Mouse (Mus musculus) hindbrain, embryonic 16.5 days (tissue): ENCODE measurements around the gene Mfap3l. TPM values are rescaled to one million over a fixed set of nuclear protein-coding genes. Genes with fewer than 3 reads are reported as not detected.
A peak's percentile ranks its signal among the peaks of the same experiment; 100 is the strongest.
"Not testable (repeated sequence)": the region's sequence is repeated elsewhere in the genome, so short reads cannot be mapped to it uniquely, and the experiment has no call there.

Source experiments
- ATAC-seq: fragments of 200-750 bp; cut with Nextera tagmentation; 2 replicates; pipeline ENCODE4 v1.8.0; 2017; ENCODE audit warnings: moderate TSS enrichment, moderate library complexity
- H3K27ac ChIP-seq: fragments of 300-500 bp; sonication (generic); 2 replicates; pipeline ENCODE4 v1.5.1; 2014; ENCODE audit warnings: low read depth, mild to moderate bottlenecking, control low read depth, low read length, moderate library complexity
- H3K27me3 ChIP-seq: fragments of 300-500 bp; sonication (generic); replicated peaks from 2 replicates; pipeline ENCODE4 v1.6.1; 2014; ENCODE audit warnings: low read length; ENCODE audit not compliant: control insufficient read depth, insufficient read depth
- H3K36me3 ChIP-seq: fragments of 300-500 bp; sonication (generic); 2 replicates; pipeline ENCODE4 v1.6.1; 2014; ENCODE audit warnings: mild to moderate bottlenecking, low read length, moderate library complexity, mixed read lengths; ENCODE audit not compliant: control insufficient read depth, insufficient read depth
- H3K4me1 ChIP-seq: fragments of 300-500 bp; sonication (generic); 2 replicates; pipeline ENCODE4 v1.6.1; 2014; ENCODE audit warnings: low read depth, low read length; ENCODE audit not compliant: control insufficient read depth, insufficient read depth
- H3K4me2 ChIP-seq: fragments of 300-500 bp; sonication (generic); 2 replicates; pipeline ENCODE4 v1.6.1; 2014; ENCODE audit warnings: mild to moderate bottlenecking, low read length, control low read depth, moderate library complexity
- H3K4me3 ChIP-seq: fragments of 300-500 bp; sonication (generic); 2 replicates; pipeline ENCODE4 v1.5.1; 2014; ENCODE audit warnings: mild to moderate bottlenecking, low read length, control low read depth, moderate library complexity
- H3K9ac ChIP-seq: fragments of 300-500 bp; sonication (generic); 2 replicates; pipeline ENCODE4 v1.6.1; 2014; ENCODE audit warnings: low read depth, mild to moderate bottlenecking, control low read depth, low read length, moderate library complexity
- H3K9me3 ChIP-seq: fragments of 300-500 bp; sonication (generic); 2 replicates; pipeline ENCODE4 v1.6.1; 2014; ENCODE audit warnings: mild to moderate bottlenecking, low read length, moderate library complexity; ENCODE audit not compliant: control insufficient read depth
- WGBS: fragments of 180-500 bp; shearing (Covaris S2); extraction: QIAGEN DNeasy Blood & Tissue Kit; methylation state at CpG from one replicate; pipeline ENCODE4 v1.1.7; 2014; 5-methylcytosine and 5-hydroxymethylcytosine counted together
- polyA plus RNA-seq: library from polyadenylated mRNA; unstranded; fragments of >200 nt; fragmentation: Nextera tagmentation; extraction: Ambion mirVana; gene quantifications from 2 replicates; pipeline ENCODE4 v1.2.1, GENCODE M21; 2015

Mfap3l gene
- 5.3 and 5.8 TPM in 2 replicates for polyA plus RNA-seq

DNA sequence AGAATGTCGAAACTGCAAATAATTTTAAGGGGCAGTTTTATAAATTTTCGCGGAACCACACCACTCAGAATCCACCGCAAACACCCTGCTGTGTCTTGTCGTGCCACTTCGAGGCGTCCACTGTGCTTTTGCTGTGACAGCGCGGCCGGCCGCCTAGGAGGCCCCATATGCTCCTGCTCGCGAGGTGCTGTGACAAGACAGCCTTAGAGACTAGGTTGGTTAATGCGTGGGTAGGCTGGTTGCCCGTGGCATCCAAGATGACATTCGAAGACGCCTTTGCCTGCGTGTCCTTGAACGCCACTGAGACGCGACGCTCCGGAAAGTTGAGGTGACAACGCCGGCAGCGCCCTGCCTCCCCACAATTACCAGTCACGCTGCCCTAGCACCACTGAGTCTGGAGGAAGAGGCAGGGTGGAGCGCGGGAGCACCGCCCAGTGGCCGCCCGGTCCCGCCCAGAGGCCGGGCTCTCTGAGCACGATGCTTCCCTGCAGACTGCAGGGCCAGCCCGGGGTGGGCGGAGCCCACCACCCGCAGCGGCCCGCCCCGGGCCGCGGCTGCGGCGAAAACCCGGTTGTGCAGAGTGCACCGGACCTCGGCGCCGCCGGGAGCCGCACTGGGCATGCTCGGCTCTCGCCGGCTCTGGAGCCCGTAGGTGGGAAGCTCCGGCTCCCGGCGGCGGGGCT is at the start of gene Mfap3l:
Gene Mfap3l (plus strand): TSS at position 578 of the 683 bp plus-strand sequence.
- peaks cover 3% of the 10 kb centered on the region for H3K4me1 ChIP-seq
- no peaks in the 10 kb centered on the region for H3K36me3 ChIP-seq
- peak within 1 kb of the TSS; percentile 73 for H3K4me3 ChIP-seq
- ATAC-seq, result peak; percentile 99
- H3K9me3 ChIP-seq, result no peaks in the 10 kb centered on the region
- no peaks in the 10 kb centered on the region; the same call in 1 of the 2 replicates for H3K27me3 ChIP-seq
- peak within 1 kb of the TSS; percentile 80 for H3K9ac ChIP-seq
- peak within 1 kb of the TSS; percentile 96 for H3K4me2 ChIP-seq
- under 1% methylated on average over 53 of the region's 60 CpGs for WGBS
- H3K27ac ChIP-seq, result peak within 1 kb of the TSS; percentile 80

DNA sequence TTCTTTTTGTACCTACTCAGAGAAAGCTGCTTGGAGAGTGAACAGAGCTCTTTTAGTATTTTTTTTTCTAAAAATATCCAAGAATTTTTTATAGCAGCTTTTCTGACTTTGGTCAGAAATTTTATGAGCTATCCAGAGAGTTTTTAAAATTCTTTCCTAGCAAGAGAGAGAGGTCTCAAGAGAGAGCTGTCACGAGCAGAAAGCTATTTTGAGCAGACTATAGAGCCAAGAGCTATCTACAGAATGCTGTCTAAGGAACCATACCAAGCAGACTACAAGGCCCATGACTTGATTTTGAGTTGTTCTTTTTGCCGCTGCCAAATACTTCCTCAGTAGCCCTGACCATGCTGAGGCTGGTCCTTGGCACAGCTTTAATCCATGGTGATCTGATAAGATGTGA is 49.3 kb upstream of the Mfap3l start:
- no peaks in the 10 kb centered on the region for H3K36me3 ChIP-seq
- no peak overlapping the region for H3K4me2 ChIP-seq
- ATAC-seq, result no peak
- H3K27ac ChIP-seq, result no peak overlapping the region
- H3K9me3 ChIP-seq, result no peaks in the 10 kb centered on the region
- no peak overlapping the region for H3K4me3 ChIP-seq
- no peaks in the 10 kb centered on the region for H3K4me1 ChIP-seq
- WGBS, result 81% methylated on average over 2 of the region's 2 CpGs
- no peak overlapping the region for H3K9ac ChIP-seq
- no peaks in the 10 kb centered on the region for H3K27me3 ChIP-seq

DNA sequence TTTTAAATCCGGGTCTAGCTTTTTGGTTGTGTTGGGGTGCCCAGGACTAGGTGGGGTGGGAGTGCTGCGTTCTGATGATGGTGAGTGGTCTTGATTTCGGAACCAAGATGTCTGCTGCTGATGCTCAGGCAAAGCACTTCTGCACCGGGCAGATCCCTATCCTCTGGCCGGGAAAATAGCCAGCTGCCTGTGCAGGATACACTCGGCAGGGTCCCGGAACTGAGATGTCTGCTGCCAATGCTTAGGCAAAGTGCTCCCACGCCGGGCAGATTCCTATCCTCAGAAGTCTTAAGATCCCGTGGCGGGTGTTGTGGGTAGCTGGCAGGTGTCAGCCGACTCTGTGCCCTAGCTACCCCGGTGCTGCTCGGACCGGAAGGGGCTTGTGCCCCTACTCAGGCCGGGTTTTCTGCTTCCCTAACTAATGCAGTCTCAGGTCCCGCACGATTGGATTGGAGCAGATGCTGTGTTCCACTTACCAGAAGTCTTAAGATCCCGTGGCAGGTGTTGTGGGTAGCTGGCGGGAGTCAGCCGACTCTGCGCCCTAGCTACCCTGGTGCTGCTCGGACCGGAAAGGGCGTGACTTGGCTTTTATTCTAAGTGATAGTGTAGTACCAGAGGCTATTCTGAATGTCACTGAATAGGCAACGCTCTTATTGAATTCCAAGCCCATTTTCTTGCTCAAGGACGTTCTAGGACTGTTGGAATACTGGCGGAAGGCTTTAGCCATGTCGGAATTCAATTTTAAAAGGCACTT is 41.1 kb upstream of the Mfap3l start:
- 90% methylated on average over 29 of the region's 29 CpGs for WGBS
- not testable (repeated sequence) for H3K27me3 ChIP-seq, H3K27ac ChIP-seq, H3K4me3 ChIP-seq, H3K36me3 ChIP-seq, H3K4me2 ChIP-seq, H3K9me3 ChIP-seq, ATAC-seq, H3K4me1 ChIP-seq, H3K9ac ChIP-seq

DNA sequence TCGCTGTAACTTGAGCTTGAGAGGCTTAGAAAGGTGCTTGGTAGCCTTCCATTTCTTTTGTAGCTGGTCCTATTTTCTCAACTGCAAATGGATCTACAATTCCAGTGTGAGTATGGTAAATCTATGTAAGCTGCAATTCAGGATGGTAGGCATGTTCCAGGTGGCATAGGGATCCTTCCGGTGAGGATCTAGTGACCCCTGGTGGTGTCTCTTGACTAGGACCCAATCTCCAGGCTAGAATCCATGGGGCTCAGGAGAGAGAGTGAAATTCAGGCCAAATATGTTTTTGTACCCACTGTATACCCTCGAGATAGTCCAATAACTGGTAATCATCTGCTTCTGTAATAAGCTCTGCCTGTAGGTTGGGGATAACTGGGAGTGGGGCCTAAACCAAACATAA is 37.9 kb upstream of the Mfap3l start:
- H3K4me2 ChIP-seq, result no peak overlapping the region
- H3K27ac ChIP-seq, result no peak overlapping the region
- H3K27me3 ChIP-seq, result no peaks in the 10 kb centered on the region
- no peak overlapping the region for H3K9ac ChIP-seq
- no peaks in the 10 kb centered on the region for H3K36me3 ChIP-seq
- H3K9me3 ChIP-seq, result no peaks in the 10 kb centered on the region
- 57% methylated on average over 3 of the region's 3 CpGs for WGBS
- H3K4me3 ChIP-seq, result no peak overlapping the region
- no peaks in the 10 kb centered on the region for H3K4me1 ChIP-seq
- ATAC-seq, result no peak

DNA sequence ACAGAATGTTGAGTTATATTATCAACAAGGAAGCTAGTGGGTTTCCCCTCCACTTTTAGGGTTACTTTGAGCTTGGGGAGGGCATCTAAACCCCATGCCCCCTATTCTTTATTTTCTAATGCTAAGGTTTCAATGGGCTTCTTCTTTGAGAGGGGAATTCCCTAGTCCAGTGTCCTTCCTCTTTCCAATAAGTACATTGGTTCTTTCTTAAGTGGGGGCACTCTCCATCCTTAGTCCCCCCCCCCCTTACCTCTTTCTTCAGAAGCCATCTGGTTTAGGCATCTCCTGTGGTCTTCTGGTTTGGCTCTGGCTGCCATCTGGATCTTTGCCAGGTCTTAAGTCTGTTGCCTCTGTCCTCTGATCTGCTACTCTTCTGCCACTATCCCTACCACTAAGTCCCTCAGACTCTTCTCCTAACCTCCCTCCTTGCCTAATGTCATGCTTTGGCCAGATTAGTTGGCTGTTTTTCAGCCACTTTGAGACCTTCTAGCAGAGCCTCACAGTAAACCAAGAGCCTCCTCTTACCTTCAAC is 21.0 kb upstream of the Mfap3l start:
- Histone ChIP-seq H3K4me3 (no peak overlapping the region), H3K36me3 (no peaks in the 10 kb centered on the region), H3K27me3 (no peaks in the 10 kb centered on the region), H3K9me3 (no peaks in the 10 kb centered on the region), H3K27ac (no peak overlapping the region), H3K4me2 (no peak overlapping the region), H3K4me1 (no peaks in the 10 kb centered on the region), H3K9ac (no peak overlapping the region)
- ATAC-seq, result no peak

DNA sequence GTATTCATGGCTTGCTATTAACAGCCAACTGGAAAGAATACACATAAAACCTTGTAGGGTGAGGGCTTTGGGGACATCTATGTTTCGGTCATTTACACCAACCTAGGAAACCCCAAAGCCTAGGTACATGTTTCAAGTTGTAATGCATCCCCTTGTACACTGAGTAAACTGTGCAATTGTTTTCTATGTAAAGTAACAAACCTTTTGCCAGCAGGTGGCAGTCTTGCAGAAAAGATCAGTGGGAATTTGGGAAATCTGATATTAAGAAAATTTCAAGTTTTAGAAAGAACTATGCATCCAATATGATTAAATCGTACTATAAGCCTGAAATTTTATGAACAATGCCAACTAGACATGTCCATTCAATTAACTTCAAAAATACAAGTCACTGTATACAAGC is 15.7 kb upstream of the Mfap3l start:
- Histone ChIP-seq H3K27ac (no peak overlapping the region), H3K9me3 (no peaks in the 10 kb centered on the region), H3K4me3 (no peak overlapping the region), H3K36me3 (no peaks in the 10 kb centered on the region), H3K4me1 (no peaks in the 10 kb centered on the region), H3K4me2 (no peak overlapping the region), H3K9ac (no peak overlapping the region), H3K27me3 (no peaks in the 10 kb centered on the region)
- 48% methylated on average over 2 of the region's 2 CpGs for WGBS
- ATAC-seq, result peak; percentile 61; the same call in 1 of the 2 replicates

DNA sequence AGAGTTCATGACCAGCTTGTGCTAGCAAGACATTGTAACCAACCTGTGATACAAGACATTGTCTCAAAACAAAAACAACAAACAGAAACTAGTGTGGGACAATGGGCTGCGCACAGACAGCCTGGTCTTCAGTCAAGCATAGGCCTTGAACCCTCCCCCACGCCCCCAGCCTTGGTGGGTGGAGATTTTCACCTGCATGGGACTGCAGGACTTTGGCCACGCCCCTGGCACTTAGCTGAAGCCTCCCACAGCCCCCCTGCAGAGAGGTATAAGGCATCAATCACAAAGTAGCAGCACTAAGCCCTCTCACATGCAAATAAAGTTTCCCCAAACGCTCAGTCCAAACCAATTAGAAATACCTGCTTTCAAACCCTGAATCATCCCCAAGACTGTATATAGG is 11.1 kb upstream of the Mfap3l start:
- Histone ChIP-seq H3K4me3 (no peak overlapping the region), H3K9ac (no peak overlapping the region), H3K27ac (no peak overlapping the region), H3K36me3 (no peaks in the 10 kb centered on the region), H3K4me2 (no peak overlapping the region), H3K27me3 (no peaks in the 10 kb centered on the region), H3K4me1 (no peaks in the 10 kb centered on the region), H3K9me3 (no peaks in the 10 kb centered on the region)
- WGBS, result 70% methylated on average over 4 of the region's 4 CpGs
- no peak for ATAC-seq

DNA sequence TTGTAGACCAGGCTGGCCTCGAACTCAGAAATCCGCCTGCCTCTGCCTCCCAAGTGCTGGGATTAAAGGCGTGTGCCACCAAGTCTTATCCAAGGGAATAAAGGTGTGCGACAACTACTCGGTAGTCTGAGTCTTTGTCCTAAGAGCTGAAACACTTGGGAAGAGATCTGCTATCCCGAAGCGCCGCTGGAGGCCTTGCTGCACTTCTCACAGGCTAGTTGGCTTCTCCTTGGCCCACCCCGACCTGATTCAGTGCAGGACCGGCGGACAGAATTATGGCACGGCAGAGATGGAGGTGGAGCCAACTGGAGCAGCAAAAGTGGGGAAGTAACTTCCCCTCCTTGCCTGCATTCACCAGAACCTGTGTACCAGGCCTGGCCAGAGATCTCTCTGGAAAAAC is 10.6 kb upstream of the Mfap3l start:
- Histone ChIP-seq H3K9ac (no peak overlapping the region), H3K4me2 (no peak overlapping the region), H3K36me3 (no peaks in the 10 kb centered on the region), H3K9me3 (no peaks in the 10 kb centered on the region), H3K4me3 (no peak overlapping the region), H3K4me1 (no peaks in the 10 kb centered on the region), H3K27ac (no peak overlapping the region), H3K27me3 (no peaks in the 10 kb centered on the region)
- ATAC-seq, result no peak
- 91% methylated on average over 12 of the region's 12 CpGs for WGBS

DNA sequence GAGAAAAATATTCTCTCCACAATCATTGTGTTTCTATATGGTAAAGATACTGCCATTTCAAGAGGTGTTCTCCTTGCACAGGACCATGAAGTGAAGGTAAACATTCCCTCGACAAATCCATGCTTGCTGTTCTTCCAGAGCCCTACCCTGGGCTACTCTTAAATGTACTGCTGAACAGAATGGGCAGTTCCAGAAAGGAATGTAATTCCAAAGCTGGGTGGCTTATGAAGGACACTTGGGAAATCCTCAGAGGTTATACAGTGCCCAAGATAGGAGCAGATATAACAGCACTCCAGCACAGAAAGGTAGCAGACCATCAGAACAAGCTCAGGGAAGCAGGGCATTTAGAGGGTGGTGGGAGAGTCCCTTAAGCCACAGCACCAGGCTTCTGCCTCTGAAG is 9.2 kb upstream of the Mfap3l start:
- Histone ChIP-seq H3K27me3 (no peaks in the 10 kb centered on the region), H3K27ac (no peak overlapping the region), H3K4me1 (no peaks in the 10 kb centered on the region), H3K36me3 (no peaks in the 10 kb centered on the region), H3K4me3 (no peak overlapping the region), H3K4me2 (no peak overlapping the region), H3K9ac (no peak overlapping the region), H3K9me3 (no peaks in the 10 kb centered on the region)
- ATAC-seq, result no peak
- WGBS, result 84% methylated on average over 1 of the region's 1 CpGs
